Mouse (Mus musculus): ENCODE results near the gene Snrpc.

Gene Snrpc

GRCm38 (mm10) chr17:27819011-27819410 lies 18.9 kb upstream of the Snrpc start:
- ATAC-seq (ENCODE audit: insufficient number of reproducible peaks, low FRiP score, low TSS enrichment) = no peak

GRCm38 (mm10) chr17:27819521-27819970 lies 18.4 kb upstream of the Snrpc start:
- ATAC-seq (ENCODE audit: insufficient number of reproducible peaks, low FRiP score, low TSS enrichment) = no peak

GRCm38 (mm10) chr17:27819971-27820567 lies 17.9 kb upstream of the Snrpc start:
- peak; percentile 51; the same call in 1 of the 2 replicates for ATAC-seq (ENCODE audit: insufficient number of reproducible peaks, low FRiP score, low TSS enrichment)

- peak; percentile 91 for ATAC-seq (ENCODE audit: insufficient number of reproducible peaks, low FRiP score, low TSS enrichment)
Observed at GRCm38 (mm10) chr17:27820568-27821406, 17.2 kb upstream of the Snrpc start, which contains the start of gene D17Wsu92e. TSS of gene D17Wsu92e (minus strand) at chr17:27820648.

GRCm38 (mm10) chr17:27821407-27822338 lies 16.3 kb upstream of the Snrpc start:
- no peak for ATAC-seq (ENCODE audit: insufficient number of reproducible peaks, low FRiP score, low TSS enrichment)

GRCm38 (mm10) chr17:27823142-27823905 lies 14.6 kb upstream of the Snrpc start:
- ATAC-seq (ENCODE audit: insufficient number of reproducible peaks, low FRiP score, low TSS enrichment) = no peak

- no peak for ATAC-seq (ENCODE audit: insufficient number of reproducible peaks, low FRiP score, low TSS enrichment)
Observed at GRCm38 (mm10) chr17:27824941-27825340, 13.0 kb upstream of the Snrpc start.

GRCm38 (mm10) chr17:27825539-27825938 lies 12.4 kb upstream of the Snrpc start:
- no peak for ATAC-seq (ENCODE audit: insufficient number of reproducible peaks, low FRiP score, low TSS enrichment)

- no peak for ATAC-seq (ENCODE audit: insufficient number of reproducible peaks, low FRiP score, low TSS enrichment)
Observed at GRCm38 (mm10) chr17:27825984-27826905, 11.7 kb upstream of the Snrpc start.

GRCm38 (mm10) chr17:27826908-27827383 lies 11.0 kb upstream of the Snrpc start:
- ATAC-seq (ENCODE audit: insufficient number of reproducible peaks, low FRiP score, low TSS enrichment) = no peak

- no peak for ATAC-seq (ENCODE audit: insufficient number of reproducible peaks, low FRiP score, low TSS enrichment)
Observed at GRCm38 (mm10) chr17:27827511-27827910, 10.4 kb upstream of the Snrpc start.

- ATAC-seq (ENCODE audit: insufficient number of reproducible peaks, low FRiP score, low TSS enrichment) = no peak
Observed at GRCm38 (mm10) chr17:27830411-27830810, 7.5 kb upstream of the Snrpc start.

GRCm38 (mm10) chr17:27839469-27840252 lies 1.7 kb downstream of the Snrpc start:
- peak; percentile 94 for ATAC-seq (ENCODE audit: insufficient number of reproducible peaks, low FRiP score, low TSS enrichment)

GRCm38 (mm10) chr17:27848351-27848750 lies 10.4 kb downstream of the Snrpc start:
- ATAC-seq (ENCODE audit: insufficient number of reproducible peaks, low FRiP score, low TSS enrichment) = no peak

GRCm38 (mm10) chr17:27851076-27851475 lies 13.1 kb downstream of the Snrpc start:
- ATAC-seq (ENCODE audit: insufficient number of reproducible peaks, low FRiP score, low TSS enrichment) = no peak

- peak; percentile 56; the same call in 1 of the 2 replicates for ATAC-seq (ENCODE audit: insufficient number of reproducible peaks, low FRiP score, low TSS enrichment)
Observed at GRCm38 (mm10) chr17:27856265-27856797, 18.4 kb downstream of the Snrpc start, which contains the start of gene Uhrf1bp1. TSS of gene Uhrf1bp1 (plus strand) at chr17:27856441.
